Mouse (Mus musculus): Measurements from ENCODE around the gene Lhpp.

Lhpp gene

DNA sequence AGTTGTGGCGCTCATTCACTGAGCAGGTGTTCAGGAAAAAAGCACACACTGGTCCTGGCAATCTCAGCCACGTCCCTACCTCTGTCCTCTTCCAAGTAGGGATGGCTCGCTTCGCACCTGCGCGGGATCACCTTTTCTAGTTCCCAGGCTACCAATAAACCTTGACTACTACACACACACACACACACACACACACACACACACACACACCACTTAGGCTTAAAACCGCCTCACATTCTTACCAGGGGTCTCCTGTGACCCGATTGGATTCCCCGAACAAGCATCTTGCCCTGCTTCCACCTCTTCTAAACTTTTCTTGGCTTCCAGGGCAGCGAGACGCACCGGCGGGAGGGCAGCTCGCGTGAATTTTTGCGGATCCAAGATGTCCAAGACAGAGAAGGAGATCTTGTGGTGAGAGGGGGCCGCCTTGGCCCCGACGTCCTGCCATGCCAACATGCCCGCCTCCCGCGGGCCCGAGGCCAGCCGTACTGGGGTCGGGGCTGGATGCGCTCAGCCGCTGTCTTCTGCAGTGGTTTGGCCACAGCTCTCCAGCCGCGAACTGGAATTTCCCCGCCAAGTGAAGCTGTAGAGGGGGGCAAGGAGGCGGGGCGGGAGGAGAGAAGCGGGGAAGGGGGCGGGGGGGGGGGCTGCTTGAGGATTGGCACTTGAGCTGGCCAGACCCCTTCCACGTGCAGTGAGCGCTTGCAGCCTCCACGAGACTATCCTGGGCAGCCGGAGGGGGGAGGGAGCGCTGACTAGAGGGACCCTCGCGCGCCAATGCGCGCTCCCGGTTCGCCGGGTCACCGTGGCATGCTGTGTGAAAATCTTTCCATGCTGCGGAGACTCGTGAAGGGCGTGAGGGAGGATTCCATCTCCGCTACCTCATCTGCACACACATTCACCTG lies 11.1 kb upstream of the Lhpp start, which contains the start of gene Nkx1-2:
Nkx1-2 (minus strand) TSS at position 567 of the 905 bp plus-strand sequence.
- in situ Hi-C loops (cut with MboI, MseI) = no loop called here

- in situ Hi-C loops (cut with MboI, MseI) = no loop called here
Observed at GRCm38 (mm10) chr7:132600026-132600425, 10.4 kb upstream of the Lhpp start.

DNA sequence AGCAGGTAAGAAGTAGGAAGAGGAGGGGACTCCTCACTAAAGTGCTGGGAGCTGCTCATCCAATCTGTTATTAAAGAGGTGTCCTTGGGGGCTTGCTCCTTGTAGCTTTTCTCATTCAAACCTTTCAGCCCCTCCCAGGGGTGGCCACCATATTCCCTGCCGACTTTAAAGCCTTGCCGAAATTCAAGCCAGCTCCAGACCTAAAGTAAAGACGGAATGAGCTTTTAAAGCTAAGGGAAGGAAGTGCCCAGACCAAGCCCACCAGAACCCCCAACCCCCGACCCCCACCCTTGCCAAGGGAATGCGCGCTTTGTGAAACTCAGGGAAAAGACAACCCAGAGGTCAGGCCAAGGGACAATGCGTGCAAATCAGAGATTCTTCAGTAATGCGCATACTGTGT lies 9.5 kb upstream of the Lhpp start:
- in situ Hi-C loops (cut with MboI, MseI) = no loop called here

GRCm38 (mm10) chr7:132604720-132605119 lies 5.7 kb upstream of the Lhpp start:
- in situ Hi-C loops (cut with MboI, MseI) = no loop called here

- in situ Hi-C loops (cut with MboI, MseI) = no loop called here
Observed at GRCm38 (mm10) chr7:132605689-132606088, 4.7 kb upstream of the Lhpp start.

GRCm38 (mm10) chr7:132608316-132609020 lies 2.0 kb upstream of the Lhpp start:
- in situ Hi-C loops (cut with MboI, MseI) = no loop called here

GRCm38 (mm10) chr7:132611530-132611929 lies 1.1 kb downstream of the Lhpp start:
- in situ Hi-C loops (cut with MboI, MseI) = no loop called here

- in situ Hi-C loops (cut with MboI, MseI) = no loop called here
Observed at GRCm38 (mm10) chr7:132615346-132615745, 4.9 kb downstream of the Lhpp start.

GRCm38 (mm10) chr7:132616391-132616790 lies 6.0 kb downstream of the Lhpp start:
- in situ Hi-C loops (cut with MboI, MseI) = no loop called here

- in situ Hi-C loops (cut with MboI, MseI) = no loop called here
Observed at GRCm38 (mm10) chr7:132617021-132617564, 6.7 kb downstream of the Lhpp start.

DNA sequence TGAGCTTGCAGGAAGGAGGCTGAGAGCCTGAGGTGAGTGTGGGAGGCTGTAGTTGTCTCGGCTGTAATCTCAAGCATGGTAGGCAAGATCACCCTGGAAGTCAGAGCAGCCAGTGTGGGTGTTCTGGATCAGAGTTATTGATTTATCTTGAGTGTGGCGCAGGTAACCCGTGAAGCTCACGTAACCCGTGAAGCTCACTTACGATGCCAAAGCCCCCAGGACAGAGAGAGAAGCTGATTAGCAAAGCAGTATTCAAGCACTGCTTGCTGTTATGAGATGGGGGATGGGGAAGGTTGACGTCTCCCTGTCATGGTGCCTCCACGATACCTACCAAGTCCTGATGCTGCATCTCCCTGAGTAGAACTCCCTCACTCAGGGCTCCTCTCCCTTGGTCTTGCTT lies 9.1 kb downstream of the Lhpp start:
- in situ Hi-C loops (cut with MboI, MseI) = no loop called here

DNA sequence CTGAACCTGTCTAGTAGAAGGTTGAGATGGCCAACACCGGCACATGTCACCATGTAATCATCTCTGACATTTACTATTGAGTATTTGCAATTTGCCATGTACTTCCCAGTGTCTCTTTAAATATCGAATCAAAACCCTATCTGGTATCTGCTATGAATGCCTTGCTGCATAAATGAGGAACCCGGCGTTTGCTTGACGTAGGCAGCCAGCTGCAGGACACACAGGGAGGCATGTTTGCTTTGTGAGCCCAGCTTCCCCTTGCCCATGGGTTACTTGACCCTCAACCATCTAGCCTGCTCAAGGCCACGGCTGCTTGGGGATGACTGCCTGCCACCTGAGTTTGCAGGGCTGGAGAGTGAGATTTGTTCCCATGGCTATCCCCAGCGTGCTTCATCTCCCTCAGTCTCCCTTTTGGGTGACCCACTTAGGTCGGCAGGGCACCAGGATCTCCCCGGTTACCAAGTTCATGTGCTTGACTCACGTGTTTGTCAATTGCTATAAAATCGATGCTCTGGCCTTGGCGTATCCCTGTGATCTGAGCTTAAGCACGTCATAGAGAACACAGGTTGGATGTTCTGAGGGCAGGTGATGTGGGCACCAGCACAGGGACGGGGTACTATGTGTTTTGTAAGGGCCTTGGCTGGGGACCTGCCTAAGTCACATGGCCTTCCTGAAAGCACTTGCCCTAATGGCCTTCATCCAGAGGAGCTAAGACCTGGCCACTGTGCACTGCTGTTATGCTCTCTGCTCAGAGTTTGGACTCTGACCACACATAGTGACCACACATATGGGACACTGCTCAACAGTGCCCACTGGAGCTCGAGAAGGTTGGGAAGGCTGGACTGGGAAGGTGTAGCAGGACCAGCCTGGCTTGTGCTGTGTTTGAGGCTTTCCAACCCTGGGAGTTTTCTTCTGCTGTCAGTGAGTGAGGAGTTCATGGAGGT lies 9.8 kb downstream of the Lhpp start:
- in situ Hi-C loops (cut with MboI, MseI) = no loop called here

DNA sequence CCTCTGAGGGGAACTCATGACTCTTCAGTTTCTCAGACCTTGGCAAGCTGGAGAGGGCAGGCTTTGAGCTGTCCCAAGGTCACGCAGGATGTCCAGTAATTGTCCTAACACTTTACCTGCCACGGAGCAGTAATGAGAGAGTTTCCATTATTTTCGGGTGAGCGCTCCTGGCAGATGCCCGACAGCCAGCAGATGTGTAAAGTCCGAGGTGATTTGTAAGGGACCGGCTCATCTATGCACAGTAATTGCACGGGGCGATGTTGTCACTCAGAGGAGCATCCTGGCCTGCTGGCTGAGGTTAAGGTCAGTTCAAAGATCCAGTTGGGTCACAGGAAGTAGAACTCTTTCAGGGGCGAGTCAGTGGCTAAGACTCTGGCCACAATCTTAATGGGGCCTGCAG lies 13.7 kb downstream of the Lhpp start:
- in situ Hi-C loops (cut with MboI, MseI) = no loop called here

DNA sequence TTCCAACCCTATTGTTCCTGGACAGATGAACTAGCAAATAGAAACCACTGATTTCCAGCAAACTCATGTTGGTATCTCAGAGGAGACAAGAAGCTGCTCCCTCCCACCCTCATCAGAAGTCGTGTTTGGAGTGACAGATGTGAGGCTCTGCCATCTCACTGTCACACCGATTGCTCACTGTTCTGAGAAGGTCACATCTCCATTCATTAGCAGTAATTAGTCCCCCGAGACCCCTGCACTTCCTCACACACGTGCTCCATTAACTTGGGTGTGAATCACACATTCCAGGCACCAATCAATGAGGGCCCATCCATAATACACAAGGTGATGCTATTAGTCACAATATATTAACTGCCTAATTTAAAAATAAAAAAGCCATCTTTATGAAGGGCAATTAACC lies 15.7 kb downstream of the Lhpp start:
- in situ Hi-C loops (cut with MboI, MseI) = no loop called here

DNA sequence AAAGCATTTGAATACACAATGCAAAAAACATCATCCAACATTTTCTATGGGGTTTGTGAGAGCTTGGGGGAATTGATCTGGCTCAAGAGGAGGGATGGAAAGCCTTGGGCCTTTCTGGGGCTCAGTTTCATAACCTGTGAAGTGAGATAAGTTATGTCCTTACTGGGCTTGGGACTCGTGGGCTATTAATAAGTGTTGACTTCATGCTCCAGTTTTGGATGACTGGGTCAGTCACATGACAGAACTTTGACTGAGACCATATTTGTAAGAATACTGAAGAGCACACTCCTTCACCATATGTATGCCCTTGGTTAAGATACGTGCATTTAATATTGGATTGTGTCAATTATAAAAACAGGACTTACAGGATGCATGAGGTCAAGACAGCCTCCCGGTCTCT lies 17.0 kb downstream of the Lhpp start:
- in situ Hi-C loops (cut with MboI, MseI) = no loop called here

DNA sequence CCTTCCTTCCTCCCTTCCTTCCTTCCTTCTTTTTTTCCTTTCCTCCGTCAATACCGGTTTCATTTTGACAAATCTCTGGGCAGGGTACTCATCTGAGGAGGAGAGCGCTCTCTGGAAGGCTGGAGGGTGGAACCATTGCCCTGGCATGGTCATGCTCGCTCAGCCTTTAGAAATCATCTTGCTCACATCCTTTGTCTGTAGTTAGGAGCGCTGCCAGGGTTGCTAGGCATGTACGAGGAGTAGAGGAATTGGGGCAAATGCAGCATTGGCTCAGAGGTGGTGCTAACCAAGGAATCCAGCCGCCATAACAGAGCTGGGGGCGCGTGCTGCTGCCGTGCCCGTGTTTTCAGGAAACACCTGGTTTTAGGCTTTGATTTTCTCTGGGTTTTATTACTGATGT lies 20.9 kb downstream of the Lhpp start:
- in situ Hi-C loops (cut with MboI, MseI) = loop anchor here (10.0 kb wide), 1 partner anchor 397 kb away; no protein-coding TSS in a partner anchor

DNA sequence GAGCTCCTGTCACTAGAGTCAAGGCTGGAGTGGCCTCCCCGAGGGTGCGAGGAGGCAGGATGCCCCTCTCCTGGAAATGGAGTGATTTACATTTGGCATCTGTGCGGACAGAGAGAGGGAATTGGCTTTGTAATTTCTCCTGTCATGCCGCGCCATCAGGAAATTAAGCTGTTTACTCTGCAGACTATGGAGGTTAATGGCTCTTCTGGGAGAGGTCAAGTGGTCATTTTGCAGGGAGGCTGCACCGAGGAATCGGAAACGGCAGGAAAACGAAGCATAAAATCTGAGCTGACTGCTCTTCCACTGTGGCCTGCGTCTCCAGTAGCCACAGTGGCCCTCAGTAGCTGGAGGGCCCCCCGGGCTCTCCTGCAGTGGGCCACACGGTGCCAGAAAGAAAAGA lies 26.9 kb downstream of the Lhpp start:
- in situ Hi-C loops (cut with MboI, MseI) = loop anchor here (10.0 kb wide), 1 partner anchor 402 kb away; no protein-coding TSS in a partner anchor

- in situ Hi-C loops (cut with MboI, MseI) = loop anchor here (10.0 kb wide), 1 partner anchor 404 kb away; no protein-coding TSS in a partner anchor
Observed at GRCm38 (mm10) chr7:132638446-132639087, 28.1 kb downstream of the Lhpp start.

- in situ Hi-C loops (cut with MboI, MseI) = no loop called here
Observed at GRCm38 (mm10) chr7:132640946-132641345, 30.5 kb downstream of the Lhpp start.

GRCm38 (mm10) chr7:132641606-132642005 lies 31.2 kb downstream of the Lhpp start:
- in situ Hi-C loops (cut with MboI, MseI) = no loop called here

All from T-helper 1 cell (primary cell).